Mouse (Mus musculus): ENCODE measurements around the gene Ckm. TPM values are rescaled to one million over a fixed set of nuclear protein-coding genes. Genes with fewer than 3 reads are reported as not detected.

The Ckm gene
- polyA plus RNA-seq, 1 experiment from 2014 or later: 5.3 TPM

DNA sequence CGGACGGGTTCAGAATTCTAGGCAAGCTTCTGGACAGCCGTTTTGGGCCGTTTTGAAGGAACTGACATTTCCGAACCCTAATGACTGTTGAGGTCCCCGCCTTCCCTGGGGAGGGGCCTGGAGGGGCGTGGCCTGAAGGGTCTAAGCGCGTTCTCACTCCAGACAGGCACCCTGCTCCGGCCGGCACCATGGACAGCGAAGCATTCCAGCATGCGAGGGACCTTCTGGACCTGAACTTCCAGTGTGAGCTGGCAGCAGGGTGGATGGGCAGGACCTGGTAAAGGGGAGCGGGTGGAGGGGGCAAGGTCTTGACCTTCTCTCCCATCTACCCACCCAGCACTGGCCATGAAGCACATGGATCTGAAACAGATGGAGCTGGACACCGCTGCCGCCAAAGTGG lies 36.2 kb upstream of the Ckm start:
- no peak overlapping the region for H3K9ac ChIP-seq (replicated peaks)
- peaks cover 5% of the 10 kb centered on the region for H3K4me1 ChIP-seq (ENCODE audit: insufficient read depth)
- DNase-seq (peak; percentile 56), ATAC-seq (no peak; the same call in 1 of the 2 replicates)
- H3K4me2 ChIP-seq (ENCODE audit: low read depth, low read length): no peak overlapping the region
- H3K27me3 ChIP-seq (ENCODE audit: insufficient read depth, low read length): peaks cover 3% of the 10 kb centered on the region; the same call in 1 of the 2 replicates
- 26% methylated on average over 16 of the region's 16 CpGs for WGBS (ENCODE audit: insufficient replicate concordance)
- no peak overlapping the region for H3K4me3 ChIP-seq (ENCODE audit: low read depth, low read length)
- H3K36me3 ChIP-seq (replicated peaks; ENCODE audit: insufficient read depth, low read length): no peaks in the 10 kb centered on the region
- no peak for TF ChIP-seq CTCF (IDR thresholded peaks at IDR 0.05; ENCODE audit: low read depth)
- TF ChIP-seq EP300 (IDR thresholded peaks at IDR 0.05; ENCODE audit: low read depth): no peak
- no peak overlapping the region for H3K27ac ChIP-seq (ENCODE audit: low read depth)
- no peaks in the 10 kb centered on the region for H3K9me3 ChIP-seq (ENCODE audit: low read length)

DNA sequence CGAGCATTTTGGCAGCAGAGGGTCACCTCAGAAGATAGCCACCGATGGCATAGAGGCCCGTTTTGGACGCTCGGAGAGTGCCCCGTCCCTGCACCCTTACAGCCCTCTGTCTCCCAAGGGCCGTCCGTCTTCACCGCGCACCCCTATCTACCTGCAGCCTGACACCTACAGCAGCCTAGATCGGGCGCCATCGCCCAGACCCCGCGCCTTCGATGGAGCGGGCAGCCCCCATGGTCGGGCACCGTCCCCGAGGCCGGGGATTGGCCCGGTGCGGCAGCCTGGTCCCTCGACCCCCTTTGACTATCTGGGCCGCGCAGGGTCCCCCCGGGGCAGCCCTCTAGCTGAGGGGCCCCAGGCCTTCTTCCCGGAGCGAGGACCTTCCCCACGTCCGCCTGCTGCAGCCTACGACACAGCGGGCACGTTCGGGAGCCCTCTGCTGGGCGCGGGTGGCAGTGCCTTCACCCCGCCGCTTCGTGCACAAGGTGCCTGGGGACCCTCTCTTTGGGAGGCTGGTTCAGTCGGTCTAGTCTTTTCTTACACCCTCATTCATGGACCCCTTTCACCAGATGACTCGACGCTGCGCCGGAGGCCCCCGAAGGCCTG lies 34.7 kb upstream of the Ckm start:
- peak overlapping the region; percentile 33; the same call in 1 of the 2 replicates for H3K4me3 ChIP-seq (ENCODE audit: low read depth, low read length)
- peak overlapping the region; percentile 78 for H3K4me2 ChIP-seq (ENCODE audit: low read depth, low read length)
- no peaks in the 10 kb centered on the region for H3K36me3 ChIP-seq (replicated peaks; ENCODE audit: insufficient read depth, low read length)
- H3K27me3 ChIP-seq (ENCODE audit: insufficient read depth, low read length): peaks cover 3% of the 10 kb centered on the region; the same call in 1 of the 2 replicates
- H3K4me1 ChIP-seq (ENCODE audit: insufficient read depth): peaks cover 5% of the 10 kb centered on the region
- peak overlapping the region; percentile 48 for H3K9ac ChIP-seq (replicated peaks)
- no peak overlapping the region for H3K27ac ChIP-seq (ENCODE audit: low read depth)
- ATAC-seq: peak; percentile 50
- no peaks in the 10 kb centered on the region for H3K9me3 ChIP-seq (ENCODE audit: low read length)
- TF ChIP-seq EP300 (IDR thresholded peaks at IDR 0.05; ENCODE audit: low read depth) (no peak), CTCF (IDR thresholded peaks at IDR 0.05; ENCODE audit: low read depth) (peak; percentile 80)
- DNase-seq: peak; percentile 70
- 16% methylated on average over 45 of the region's 46 CpGs for WGBS (ENCODE audit: insufficient replicate concordance)

DNA sequence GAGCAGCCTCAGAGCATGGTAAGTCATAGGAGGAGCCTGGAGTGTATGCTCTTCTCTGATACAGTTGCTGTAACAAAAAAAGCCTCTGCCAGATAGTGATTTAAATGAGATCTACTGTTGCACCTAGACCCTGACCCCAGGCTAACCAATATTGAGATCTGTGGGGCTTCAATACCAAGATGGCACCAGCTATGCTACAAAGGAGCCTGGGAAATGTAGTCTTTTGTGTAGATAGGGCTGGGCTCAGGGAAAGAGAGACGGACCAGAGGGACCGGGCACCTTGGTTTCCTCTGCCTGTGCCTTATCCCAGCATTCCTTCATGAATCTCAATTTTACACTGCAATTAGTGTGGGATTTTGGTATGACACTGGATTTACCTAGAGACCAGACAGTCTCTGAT lies 31.2 kb upstream of the Ckm start:
- TF ChIP-seq CTCF (IDR thresholded peaks at IDR 0.05; ENCODE audit: low read depth) (no peak), EP300 (IDR thresholded peaks at IDR 0.05; ENCODE audit: low read depth) (no peak)
- no peaks in the 10 kb centered on the region for H3K9me3 ChIP-seq (ENCODE audit: low read length)
- H3K27me3 ChIP-seq (ENCODE audit: insufficient read depth, low read length): peaks cover 3% of the 10 kb centered on the region; the same call in 1 of the 2 replicates
- no peak for ATAC-seq
- no peak for DNase-seq
- H3K36me3 ChIP-seq (replicated peaks; ENCODE audit: insufficient read depth, low read length): no peaks in the 10 kb centered on the region
- 92% methylated on average over 2 of the region's 2 CpGs for WGBS (ENCODE audit: insufficient replicate concordance)
- H3K4me3 ChIP-seq (ENCODE audit: low read depth, low read length): no peak overlapping the region
- H3K9ac ChIP-seq (replicated peaks): no peak overlapping the region
- no peak overlapping the region for H3K27ac ChIP-seq (ENCODE audit: low read depth)
- peaks cover 5% of the 10 kb centered on the region for H3K4me1 ChIP-seq (ENCODE audit: insufficient read depth)
- H3K4me2 ChIP-seq (ENCODE audit: low read depth, low read length): no peak overlapping the region

DNA sequence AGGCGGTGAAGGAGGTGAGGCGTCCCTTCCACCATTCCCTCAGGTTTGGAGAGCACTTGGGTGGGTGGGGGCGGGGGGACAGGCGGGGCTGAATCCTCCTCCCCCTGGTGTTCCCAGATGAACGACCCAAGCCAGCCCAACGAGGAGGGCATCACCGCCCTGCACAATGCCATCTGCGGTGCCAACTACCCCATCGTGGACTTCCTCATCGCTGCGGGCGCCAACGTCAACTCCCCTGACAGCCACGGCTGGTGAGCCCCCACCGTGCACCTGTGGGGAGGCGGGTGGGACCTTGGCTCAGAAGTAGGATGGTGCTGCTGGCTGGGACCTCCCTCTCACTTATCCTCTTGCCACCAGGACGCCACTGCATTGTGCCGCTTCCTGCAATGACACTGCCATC lies 29.2 kb upstream of the Ckm start:
- 81% methylated on average over 18 of the region's 18 CpGs for WGBS (ENCODE audit: insufficient replicate concordance)
- ATAC-seq: no peak
- Histone ChIP-seq H3K27ac (ENCODE audit: low read depth) (no peak overlapping the region), H3K27me3 (ENCODE audit: insufficient read depth, low read length) (no peaks in the 10 kb centered on the region), H3K9me3 (ENCODE audit: low read length) (no peaks in the 10 kb centered on the region), H3K4me3 (ENCODE audit: low read depth, low read length) (no peak overlapping the region), H3K36me3 (replicated peaks; ENCODE audit: insufficient read depth, low read length) (no peaks in the 10 kb centered on the region), H3K4me1 (ENCODE audit: insufficient read depth) (no peaks in the 10 kb centered on the region), H3K9ac (replicated peaks) (no peak overlapping the region), H3K4me2 (ENCODE audit: low read depth, low read length) (no peak overlapping the region)
- DNase-seq: peak; percentile 13
- TF ChIP-seq CTCF (IDR thresholded peaks at IDR 0.05; ENCODE audit: low read depth) (no peak), EP300 (IDR thresholded peaks at IDR 0.05; ENCODE audit: low read depth) (no peak)

DNA sequence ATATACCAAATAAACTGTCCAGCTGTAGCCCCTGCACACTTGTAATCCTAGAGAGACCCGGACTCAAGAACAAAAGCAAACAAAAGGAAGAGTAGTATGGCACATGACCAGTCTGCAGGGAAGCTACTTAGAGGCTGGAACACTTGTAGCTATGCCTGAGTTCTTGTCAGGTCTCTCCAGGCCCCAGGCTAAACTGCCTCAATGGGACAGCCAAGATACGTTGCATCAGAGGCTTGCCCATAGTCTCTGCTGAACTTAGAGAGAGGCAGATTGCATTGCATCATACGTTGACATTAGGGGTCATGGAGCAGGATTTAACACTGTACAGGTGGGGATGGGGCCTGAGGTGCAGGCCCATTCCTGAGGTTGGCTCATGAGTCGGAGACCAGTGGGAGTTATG lies 28.6 kb upstream of the Ckm start:
- H3K9me3 ChIP-seq (ENCODE audit: low read length): no peaks in the 10 kb centered on the region
- ATAC-seq: peak; percentile 72
- 51% methylated on average over 4 of the region's 4 CpGs for WGBS (ENCODE audit: insufficient replicate concordance)
- H3K36me3 ChIP-seq (replicated peaks; ENCODE audit: insufficient read depth, low read length): no peaks in the 10 kb centered on the region
- DNase-seq: no peak
- no peak for TF ChIP-seq CTCF (IDR thresholded peaks at IDR 0.05; ENCODE audit: low read depth)
- no peak for TF ChIP-seq EP300 (IDR thresholded peaks at IDR 0.05; ENCODE audit: low read depth)
- no peak overlapping the region for H3K4me2 ChIP-seq (ENCODE audit: low read depth, low read length)
- no peak overlapping the region for H3K4me3 ChIP-seq (ENCODE audit: low read depth, low read length)
- H3K27me3 ChIP-seq (ENCODE audit: insufficient read depth, low read length): no peaks in the 10 kb centered on the region
- no peaks in the 10 kb centered on the region for H3K4me1 ChIP-seq (ENCODE audit: insufficient read depth)
- H3K27ac ChIP-seq (ENCODE audit: low read depth): no peak overlapping the region
- no peak overlapping the region for H3K9ac ChIP-seq (replicated peaks)

DNA sequence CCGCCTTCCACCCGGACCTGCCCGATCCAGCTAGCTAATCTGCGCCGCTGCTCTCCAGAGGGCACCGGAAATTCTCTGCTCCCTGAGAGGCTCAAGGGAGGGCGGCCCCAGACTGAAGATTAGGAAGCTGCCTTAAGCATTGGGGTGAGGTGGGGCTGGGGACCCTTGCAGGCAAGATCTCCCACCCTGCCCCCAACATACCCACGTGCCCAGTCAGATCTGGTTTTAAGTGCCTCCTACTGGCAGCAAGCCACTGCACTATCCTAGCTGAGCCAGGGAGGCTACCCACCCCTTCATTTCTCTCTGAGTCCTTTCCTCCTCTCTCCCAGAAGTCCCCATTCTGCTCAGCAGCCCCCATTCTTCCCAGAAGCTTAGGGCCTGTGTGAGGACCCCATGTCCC lies 26.5 kb upstream of the Ckm start:
- TF ChIP-seq CTCF (IDR thresholded peaks at IDR 0.05; ENCODE audit: low read depth) (no peak), EP300 (IDR thresholded peaks at IDR 0.05; ENCODE audit: low read depth) (no peak)
- no peak for DNase-seq
- ATAC-seq: no peak
- H3K9ac ChIP-seq (replicated peaks): no peak overlapping the region
- H3K4me3 ChIP-seq (ENCODE audit: low read depth, low read length): no peak overlapping the region
- peaks cover 7% of the 10 kb centered on the region for H3K4me1 ChIP-seq (ENCODE audit: insufficient read depth)
- H3K27ac ChIP-seq (ENCODE audit: low read depth): no peak overlapping the region
- no peak overlapping the region for H3K4me2 ChIP-seq (ENCODE audit: low read depth, low read length)
- no peaks in the 10 kb centered on the region for H3K36me3 ChIP-seq (replicated peaks; ENCODE audit: insufficient read depth, low read length)
- H3K27me3 ChIP-seq (ENCODE audit: insufficient read depth, low read length): no peaks in the 10 kb centered on the region
- no peaks in the 10 kb centered on the region for H3K9me3 ChIP-seq (ENCODE audit: low read length)
- 74% methylated on average over 8 of the region's 8 CpGs for WGBS (ENCODE audit: insufficient replicate concordance)

Data from liver, postnatal 0 days (tissue).